Mouse (Mus musculus) megakaryocyte progenitor cell, adult 5-6 weeks (primary cell): Measurements from ENCODE around the gene Wdr38. TPM values are rescaled to one million over a fixed set of nuclear protein-coding genes. Genes with fewer than 3 reads are reported as not detected.
"Not testable (repeated sequence)": the region's sequence is repeated elsewhere in the genome, so short reads cannot be mapped to it uniquely, and the experiment has no call there.

Source experiments
- ATAC-seq: replicated peaks from 2 replicates; pipeline ENCODE4 v1.8.0; 2016; ENCODE audit warnings: mild to moderate bottlenecking, moderate TSS enrichment, inconsistent platforms; ENCODE audit not compliant: poor library complexity
- total RNA-seq, 2 experiments: library from RNA; stranded (forward) in 1 of 2; stranded (reverse) in 1 of 2; fragments of 157-497, 149-512 nt in 1 of 2; fragments of 200-1000 nt in 1 of 2; gene quantifications; 2 replicates each; pipeline versions ENCODE4 v1.2.3 to v1.2.4; 2015 to 2017

Gene Wdr38
- total RNA-seq, 2 experiments from 2014 or later = 0.22 to 0.25 TPM

DNA sequence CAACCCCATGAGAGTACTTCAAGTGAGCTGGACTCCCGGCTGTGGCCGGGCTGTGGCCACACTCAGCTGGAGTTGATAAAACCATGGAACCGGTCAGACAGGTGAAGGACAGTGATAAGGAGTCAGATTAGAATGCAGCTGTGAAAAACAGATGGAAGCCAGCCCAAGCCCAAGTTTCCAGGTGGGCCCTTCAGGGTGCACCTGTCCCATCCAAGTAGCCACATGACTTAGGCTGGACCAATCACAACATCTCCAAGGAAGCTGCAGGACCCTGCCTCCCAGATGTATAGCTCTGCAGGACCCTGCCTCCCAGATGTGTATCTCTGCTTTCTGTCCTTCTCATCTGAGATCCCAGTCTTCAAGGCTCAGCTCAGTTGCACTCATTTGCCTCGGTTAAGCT lies 5.3 kb upstream of the Wdr38 start:
- ATAC-seq = no peak

DNA sequence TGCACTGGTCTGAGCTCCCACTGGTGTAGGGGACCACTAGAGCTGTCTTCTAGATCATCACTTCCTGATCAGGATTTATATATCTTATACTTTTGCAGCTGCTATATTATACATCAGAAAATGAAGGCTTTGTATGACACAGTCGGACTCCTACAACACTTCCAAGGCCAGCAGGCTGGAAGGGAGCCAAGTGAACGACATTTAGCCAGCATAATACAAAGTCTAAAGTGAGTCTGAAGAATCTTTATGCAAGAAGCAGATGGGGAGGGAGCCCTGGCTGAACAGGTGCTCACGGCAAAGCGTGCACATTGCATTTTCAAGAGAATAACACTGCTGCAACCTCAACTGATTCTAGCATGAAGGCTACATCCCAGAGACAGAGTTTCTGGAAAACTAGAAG lies 4.8 kb upstream of the Wdr38 start:
- ATAC-seq = no peak

DNA sequence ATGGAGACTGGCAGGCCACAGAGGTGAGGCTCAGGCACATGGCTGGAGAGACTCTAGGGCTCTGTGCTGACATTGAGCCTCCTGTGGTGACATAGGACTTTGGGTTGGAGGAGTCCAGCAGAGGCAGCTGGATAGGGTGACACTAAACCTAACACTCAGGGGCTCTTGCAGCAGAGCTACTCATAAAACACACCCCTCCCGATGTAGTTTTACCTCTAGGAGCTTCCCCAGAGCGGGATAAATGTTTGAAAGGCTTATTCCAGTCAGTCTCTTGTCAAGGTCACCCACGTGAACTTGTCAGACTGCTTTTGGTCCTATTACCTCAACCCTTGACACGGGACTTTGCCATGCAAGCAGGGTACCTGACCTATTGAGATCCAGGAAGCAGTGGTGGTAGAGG lies 2.1 kb downstream of the Wdr38 start:
- ATAC-seq = no peak

DNA sequence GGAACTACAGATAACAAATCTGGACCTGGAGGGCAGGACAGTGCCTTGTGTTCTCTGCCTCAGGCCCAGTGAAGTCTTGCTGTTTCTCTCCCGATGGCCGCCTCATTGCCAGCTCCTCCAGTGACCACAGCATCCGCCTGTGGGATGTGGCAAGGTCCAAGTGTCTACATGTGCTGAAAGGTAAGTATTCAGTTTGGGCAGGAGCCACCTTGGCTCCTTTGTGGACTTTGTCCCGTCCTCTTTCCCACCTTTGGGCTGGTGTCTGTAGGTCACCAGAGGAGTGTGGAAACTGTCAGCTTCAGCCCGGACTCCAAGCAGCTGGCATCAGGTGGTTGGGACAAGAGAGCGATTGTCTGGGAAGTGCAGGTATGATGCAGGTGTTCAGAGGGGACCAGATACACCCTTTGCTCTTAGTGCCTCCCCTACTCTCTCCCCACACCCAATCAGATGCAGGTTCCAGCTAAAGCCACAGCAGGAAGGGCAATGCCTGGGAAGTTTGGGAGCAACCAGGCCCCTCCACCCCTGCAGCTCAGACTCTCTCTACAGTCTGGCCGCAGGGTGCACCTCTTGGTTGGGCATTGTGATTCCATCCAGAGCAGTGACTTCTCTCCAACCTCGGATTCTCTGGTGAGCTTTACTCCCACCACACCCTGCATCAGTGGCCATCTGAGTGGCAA lies 2.8 kb downstream of the Wdr38 start:
- ATAC-seq = no peak

DNA sequence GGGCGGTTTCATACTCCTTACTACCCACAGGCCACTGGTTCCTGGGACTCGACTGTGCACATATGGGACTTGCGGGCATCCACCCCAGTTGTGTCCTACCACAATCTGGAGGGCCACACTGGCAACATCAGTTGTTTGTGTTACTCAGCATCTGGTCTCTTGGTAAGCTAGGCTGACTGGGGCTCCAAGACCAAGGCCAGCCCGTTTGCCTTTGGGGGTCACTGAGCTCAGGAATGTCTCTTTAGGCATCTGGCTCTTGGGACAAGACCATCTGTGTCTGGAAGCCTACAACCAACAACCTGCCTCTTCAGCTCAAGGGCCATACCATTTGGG lies 3.3 kb downstream of the Wdr38 start:
- no peak for ATAC-seq

DNA sequence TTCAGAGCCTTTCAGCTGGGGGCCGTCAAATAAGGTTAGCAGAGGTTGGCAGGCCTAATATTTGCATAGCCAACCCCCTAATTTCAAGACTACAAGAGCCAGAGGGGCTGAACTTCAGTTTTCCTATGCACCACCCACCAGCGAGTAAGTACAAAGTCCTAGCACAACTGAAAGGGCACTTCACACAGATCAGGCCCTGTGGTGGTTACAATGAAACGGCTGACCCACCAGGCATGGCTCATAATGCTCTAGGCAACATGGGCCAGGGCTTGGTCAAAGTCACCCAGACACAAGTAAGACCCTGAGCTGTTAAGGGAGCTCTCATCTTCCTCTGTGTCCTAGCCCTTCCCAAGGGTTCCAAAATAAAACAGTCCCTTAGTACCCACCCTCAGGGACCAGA lies 4.6 kb downstream of the Wdr38 start:
- no peak for ATAC-seq

DNA sequence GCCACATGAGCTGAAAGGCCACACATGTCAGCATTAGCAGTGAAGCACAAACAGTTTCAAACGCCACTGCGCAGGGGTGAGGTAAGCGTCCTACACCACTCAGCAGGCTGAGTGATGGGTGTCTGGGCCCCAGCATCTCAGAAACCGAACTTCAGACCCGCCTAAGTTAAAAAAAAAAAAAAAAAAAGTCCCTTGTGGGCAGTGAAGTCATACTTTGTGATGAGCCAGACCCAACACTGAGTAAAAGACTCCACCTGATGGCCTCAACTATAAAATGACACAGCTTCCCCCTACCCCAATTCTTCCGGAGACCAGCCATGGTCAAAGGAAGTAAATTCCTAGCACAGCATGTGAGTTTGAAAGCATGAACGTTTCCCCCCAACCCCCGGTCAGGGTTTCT lies 5.8 kb downstream of the Wdr38 start:
- ATAC-seq = no peak

DNA sequence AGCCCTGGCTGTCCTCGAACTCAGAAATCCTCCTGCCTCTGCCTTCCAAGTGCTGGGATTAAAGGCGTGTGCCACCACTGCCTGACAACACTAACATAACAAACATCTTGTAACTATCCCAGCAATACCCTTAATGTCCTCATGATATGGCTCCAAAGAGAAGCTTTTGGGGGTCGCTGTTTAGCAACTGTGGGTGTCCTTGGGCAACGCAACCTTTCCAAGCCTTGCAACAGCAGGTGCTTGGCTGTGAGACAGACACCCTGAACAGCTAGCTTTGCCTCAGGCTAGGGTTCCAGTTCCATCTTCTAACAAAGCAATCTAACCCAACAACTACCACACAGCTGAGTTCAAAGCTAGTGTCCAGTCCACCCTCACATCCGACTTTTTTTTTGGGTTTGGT lies 6.2 kb downstream of the Wdr38 start:
- ATAC-seq = no peak

DNA sequence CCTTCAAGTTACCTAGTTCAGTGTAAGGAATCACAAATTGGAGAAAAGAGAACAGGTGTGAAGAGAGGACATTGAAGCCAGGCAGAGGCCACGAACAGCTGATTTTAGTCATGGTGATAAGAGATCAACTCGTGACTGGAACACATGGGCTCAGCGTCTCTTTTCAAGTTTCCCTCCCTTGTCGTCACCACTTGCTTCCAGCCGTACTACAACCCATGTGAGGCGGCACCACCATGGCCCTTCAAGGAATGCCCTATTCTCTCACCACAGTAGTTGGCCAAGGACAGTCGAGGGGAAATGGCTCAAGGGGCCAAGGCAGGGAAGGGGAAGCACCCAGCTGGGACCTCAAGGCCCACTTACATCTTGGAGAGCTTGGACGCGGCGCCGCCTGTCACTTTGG lies 7.1 kb downstream of the Wdr38 start:
- peak; percentile 7; the same call in 1 of the 2 replicates for ATAC-seq

DNA sequence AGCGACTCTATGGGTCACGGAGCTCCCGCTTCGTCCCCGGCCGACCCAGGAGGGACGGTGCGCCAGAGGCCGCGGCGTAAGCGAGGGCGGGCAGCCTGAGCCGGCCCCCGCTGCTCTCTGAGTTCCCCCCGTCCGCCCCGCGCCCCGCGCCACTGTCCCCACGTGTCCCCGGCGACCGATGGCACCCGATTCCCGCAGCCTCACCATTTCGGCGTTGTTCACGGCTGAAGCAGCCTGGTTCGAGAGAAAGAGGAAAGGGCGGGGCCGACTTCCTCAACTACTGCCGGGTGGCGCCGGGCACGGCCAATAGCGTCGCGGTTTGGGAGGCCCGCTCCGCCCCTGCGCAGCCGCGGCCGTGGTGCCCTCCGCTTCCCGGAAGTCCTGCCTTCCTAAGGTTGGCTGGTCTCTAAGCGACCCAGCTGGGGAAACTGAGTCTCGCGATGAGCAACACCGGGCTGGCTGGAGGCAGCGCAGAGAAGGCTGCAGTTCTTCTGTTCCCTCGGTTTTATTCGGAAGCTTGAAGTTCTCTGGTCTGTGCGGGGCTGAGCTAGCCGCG lies 7.7 kb downstream of the Wdr38 start, which contains the start of gene Arpc5l:
Gene Arpc5l, plus strand, starts transcription at position 469 of the 556 bp plus-strand sequence.
- ATAC-seq = peak; percentile 65

DNA sequence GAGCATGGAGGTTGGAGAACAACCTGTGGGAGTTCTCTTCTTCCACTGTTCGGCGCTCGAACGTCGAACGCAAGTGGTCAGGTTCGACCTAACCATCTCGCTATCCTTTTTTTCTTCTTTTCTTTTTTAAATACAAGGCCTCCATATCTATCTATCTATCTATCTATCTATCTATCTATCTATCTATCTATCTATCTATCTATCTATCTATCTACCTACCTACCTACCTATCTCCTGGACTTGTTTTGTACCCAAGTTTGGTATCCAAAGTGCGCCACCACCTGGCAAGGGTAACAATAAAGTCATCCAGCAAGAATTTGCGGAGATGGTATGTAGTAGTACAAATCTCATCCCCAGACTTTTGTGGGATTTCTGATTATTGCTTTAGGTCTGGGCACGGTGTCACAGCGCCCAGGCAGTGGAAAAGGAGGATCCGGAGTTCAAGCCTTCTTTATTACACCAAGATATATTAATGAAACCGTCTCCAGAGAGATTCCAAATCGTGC lies 8.4 kb downstream of the Wdr38 start, which contains the start of gene Rpl35:
Gene Rpl35, minus strand, starts transcription at position 51 of the 506 bp plus-strand sequence.
- ATAC-seq = 0 out of 2 replicates have a peak, but pooled peaks have one; percentile 7

DNA sequence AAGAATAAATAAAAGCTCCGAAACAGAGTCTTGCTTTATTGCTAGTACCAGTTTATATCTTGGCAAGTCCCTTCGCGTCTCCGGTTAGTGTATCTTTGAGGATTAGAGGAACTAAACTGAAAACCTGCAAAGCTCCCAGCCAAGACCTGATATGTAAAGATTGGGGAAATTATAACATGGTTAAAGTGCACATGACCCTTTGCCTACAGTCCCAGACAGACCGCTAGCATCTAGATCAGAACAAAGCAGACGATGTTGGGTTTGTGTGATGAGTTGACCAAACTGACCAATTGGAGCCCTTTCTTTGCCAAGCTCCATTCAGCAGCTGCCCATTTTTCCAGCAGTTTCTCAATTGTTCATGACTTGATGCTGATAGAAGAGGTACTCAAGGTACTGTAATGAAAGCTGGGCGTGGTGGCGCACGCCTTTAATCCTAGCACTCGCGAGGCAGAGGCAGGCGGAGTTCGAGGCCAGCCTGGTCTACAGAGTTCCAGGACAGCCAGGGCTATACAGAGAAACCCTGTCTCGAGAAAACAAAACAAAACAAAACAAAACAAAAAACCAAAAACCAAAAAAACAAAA lies 9.0 kb downstream of the Wdr38 start:
- no peak for ATAC-seq

DNA sequence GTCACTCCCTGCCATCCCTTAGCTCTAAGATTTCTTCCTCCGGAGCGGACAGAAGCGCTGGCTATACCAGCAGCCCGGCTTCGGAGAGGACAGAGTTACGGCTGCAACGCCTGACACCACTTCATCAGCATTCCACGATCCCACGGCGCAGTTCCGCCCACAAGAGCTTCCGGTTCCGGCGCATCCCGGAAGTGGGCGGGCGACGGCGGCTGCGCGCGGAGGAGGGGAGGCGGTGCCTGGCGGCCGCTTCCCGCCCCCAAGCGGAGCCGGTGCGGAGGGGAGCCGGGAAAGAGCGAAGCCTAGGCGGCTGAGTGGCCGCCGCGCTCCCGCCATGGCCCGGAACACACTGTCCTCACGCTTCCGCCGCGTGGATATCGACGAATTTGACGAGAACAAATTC lies 10.6 kb downstream of the Wdr38 start:
- peak; percentile 63 for ATAC-seq

DNA sequence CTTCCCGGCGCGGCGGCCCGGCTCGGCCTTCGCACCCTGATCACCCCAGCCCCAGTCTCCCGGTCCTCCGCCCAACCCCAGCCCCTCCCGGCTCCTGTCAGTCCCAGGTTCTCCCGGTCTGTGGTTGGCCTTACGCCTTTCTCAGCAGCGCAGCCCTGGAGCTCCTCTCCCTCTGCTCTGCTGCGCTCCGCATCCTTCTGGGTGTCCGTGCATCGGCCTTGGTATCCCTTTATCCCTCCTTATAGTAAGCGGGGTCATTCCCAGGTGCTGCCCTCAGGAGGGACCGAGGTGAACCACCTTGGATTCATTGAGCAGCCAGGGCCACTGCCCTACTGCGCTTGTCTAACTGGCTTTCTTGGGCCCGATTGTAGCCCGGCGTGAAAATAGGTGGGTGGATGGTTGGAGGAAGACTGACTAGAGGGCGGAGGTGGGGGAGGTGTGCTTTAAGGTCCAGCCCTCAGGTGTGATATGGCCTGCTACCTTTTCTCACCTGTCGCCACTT lies 11.1 kb downstream of the Wdr38 start:
- ATAC-seq = peak; percentile 0; the same call in 1 of the 2 replicates

DNA sequence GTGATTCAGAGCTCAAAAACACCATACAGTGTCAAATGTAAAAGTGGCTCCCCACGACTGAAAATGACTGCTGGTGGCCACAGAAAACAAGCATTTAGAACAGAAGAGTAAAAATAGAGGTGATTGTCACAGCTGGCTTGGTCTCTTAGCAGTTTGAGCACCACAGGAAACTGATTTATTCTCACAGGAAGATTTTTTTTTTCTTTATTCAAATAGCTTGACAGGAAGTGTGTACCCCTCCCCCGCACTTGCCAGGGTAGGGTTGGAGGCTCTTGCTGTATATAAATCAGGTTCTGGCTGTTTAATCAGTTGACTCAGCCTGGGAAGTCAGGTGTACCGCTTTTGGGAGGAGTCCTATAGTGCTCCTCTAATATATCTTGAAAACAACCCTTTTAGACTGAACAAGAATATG lies 11.7 kb downstream of the Wdr38 start:
- ATAC-seq = no peak

DNA sequence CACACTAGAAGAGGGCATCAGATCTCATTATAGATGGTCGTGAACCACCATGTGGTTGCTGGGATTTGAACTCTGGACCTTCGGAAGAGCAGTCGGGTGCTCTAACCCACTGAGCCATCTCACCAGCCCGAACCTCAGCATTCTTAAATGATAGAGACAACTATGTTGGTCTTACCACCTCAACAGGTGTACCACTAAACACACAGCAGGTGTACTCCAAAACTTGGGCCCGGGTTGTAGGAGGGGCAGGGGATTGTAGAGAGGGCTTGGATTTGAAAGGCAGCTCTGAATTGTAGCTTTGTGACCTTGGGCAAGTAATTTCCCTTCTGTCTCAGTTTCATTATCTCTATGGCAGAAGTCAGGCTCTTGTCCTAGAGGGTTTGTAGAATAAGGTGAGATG lies 12.9 kb downstream of the Wdr38 start:
- not testable (repeated sequence) for ATAC-seq

DNA sequence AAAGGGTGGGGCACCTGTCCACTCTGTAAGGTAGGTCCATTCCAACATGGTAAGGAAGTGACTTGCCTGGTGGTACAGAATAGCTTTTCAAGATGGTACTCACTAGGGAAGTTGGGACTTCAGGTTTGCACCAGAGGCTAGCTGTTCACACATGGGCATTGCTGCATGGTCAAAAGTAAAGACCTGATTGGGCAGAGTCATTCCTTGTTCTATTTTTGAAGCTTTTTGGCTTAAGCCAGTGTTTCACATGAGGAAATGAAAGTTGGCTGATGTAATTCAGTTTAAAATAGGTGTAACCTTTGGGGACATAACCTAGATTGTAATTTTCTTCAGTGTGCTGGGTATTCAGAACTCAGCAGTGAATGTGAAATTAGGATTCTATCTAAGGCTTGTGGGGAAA lies 14.0 kb downstream of the Wdr38 start:
- ATAC-seq = peak; percentile 29

DNA sequence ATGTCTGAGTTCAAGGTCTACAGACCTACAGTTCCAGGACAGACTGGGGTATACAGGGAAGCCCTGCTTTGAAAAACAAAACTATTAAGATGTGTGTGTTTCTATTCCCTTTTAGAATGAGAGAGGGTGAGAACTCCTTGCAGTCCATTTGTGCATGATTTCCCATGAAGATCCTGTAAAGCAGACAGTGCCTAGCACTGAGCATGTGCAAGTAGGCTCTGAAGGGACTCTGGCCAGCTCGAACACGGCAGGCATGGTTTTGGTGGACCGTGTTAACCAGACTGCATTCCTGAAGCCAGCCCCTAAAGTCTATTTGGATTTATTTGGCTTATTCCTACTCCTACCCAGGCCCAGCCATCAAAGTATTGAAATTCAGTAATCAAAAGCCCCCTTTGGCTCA lies 14.7 kb downstream of the Wdr38 start:
- ATAC-seq = no peak

DNA sequence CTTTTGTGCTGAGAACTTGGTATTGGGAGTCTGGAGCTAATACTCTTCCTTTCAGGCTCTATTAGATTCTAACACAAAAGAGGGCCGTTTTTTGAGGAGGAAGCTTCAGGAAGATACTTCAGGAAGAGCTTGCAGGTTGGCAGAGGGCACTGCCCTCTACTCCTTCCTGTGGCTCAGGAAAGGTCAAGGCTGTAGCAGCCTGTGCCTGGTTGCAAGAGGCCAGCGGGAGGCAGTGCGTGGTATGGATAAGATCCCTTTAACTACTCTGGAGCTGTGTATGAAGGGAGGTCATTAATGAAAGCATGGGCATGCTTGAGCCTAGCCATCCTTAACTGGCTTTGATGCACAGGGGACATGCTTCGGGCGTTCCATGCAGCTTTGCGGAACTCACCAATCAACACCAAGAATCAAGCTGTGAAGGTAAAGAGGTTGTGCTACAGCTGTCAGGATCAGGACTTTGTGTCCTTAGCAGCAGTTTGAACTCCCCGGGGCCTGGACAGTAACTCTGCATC lies 15.5 kb downstream of the Wdr38 start:
- no peak for ATAC-seq

DNA sequence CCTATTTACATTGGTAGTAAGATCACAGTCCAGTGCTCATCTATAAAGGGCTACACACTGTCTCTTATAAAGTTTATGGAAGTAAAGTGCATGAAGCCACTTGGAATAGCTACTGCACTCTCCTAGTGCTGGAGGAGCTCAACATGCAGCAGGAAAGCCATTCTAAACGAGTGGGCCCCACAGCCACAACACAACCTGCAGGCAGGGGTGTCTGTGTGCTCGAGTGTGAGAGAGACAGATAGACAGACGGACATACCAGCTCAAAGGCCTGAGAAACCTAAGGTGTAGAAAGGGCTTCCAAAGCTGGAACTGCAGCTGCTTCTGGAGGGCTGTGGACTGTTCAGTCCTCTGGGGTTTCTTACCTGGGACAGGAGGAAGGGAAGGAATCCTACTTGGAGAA lies 19.3 kb downstream of the Wdr38 start:
- no peak for ATAC-seq

DNA sequence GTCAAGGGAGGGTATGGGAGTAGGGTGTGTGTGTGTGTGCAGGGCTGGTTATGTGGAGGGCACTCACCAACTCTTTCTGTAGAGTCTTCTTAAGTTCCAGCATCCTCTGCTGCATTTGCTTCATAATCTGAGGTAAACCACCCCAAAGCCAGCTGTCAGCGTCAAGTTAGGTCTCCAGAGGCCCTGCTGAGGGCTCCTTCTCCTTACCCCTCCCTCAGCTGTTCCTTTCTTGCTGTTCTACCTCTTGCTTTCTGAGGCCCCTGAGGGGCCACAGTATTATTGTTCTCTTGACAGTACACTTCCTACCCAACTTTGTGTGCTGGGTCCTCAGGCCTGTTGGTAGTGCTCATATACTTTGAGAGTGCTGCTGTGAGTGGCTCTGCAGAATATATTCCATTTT lies 22.7 kb downstream of the Wdr38 start:
- no peak for ATAC-seq

DNA sequence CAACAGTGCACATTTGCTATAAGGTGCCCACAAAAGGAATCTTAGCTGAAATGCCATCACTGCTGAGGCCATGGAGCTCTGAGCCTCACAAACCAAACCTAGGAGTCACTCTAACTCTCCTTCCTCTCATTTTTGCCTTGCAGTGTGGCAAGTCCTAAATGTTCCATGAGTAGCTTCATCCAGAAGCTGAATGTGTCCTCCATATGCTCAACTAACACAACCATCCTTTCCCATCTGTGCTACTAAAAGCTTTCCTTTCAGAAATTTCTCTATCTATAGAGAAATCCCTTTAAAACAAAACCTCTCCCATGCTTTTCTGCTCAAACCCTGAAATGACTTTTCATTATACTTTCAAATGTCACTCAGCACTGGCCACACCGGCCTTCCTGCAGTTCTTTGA lies 34.3 kb downstream of the Wdr38 start:
- no peak for ATAC-seq
